In genomic region chr2:153668754-153669376, GRCm38 (mm10) we compare ENCODE assay signal across 9 mouse cellular contexts. TPM values are rescaled to one million over a fixed set of nuclear protein-coding genes. Genes with fewer than 3 reads are reported as not detected.
DNase-seq lines count a peak whose midpoint lies in the region; ATAC-seq and TF ChIP-seq lines count a peak whose summit lies in the region.
"Had no signal": no experiment of that assay in that cellular context is flagged by ENCODE, and none has a peak within 500 bp of the region (broad histone marks: within the 10 kb centered on the region; RNA-seq: fewer than 3 reads in every experiment).

No protein-coding gene starts in this region.

- WGBS in kidney, embryonic 14.5 days: 67% methylated on average over 7 of the region's 7 CpGs
- 62% methylated on average over 7 of the region's 7 CpGs for WGBS in kidney, embryonic 15.5 days
- 61% methylated on average over 7 of the region's 7 CpGs for WGBS in kidney, postnatal 0 days

- peaks cover 7% of the 10 kb centered on the region; the same call in 1 of the 2 replicates for H3K36me3 ChIP-seq in kidney, embryonic 14.5 days (ENCODE audit: control insufficient read depth, insufficient read depth, low read length)
- H3K36me3 ChIP-seq in kidney, embryonic 15.5 days: peaks cover 48% of the 10 kb centered on the region
- no peaks in the 10 kb centered on the region for H3K36me3 ChIP-seq in kidney, postnatal 0 days (ENCODE audit: insufficient read depth, low read length)

- no peak for DNase-seq in Patski (ENCODE audit: low read depth, low spot score)
- DNase-seq in kidney, postnatal 0 days (ENCODE audit: low spot score): peak; percentile 88
- peak; percentile 59 for DNase-seq in mesoderm, embryonic 11.5 days (ENCODE audit: low read depth, low spot score)
- DNase-seq in gastrocnemius, adult 8-10 months (ENCODE audit: low spot score in 2 of 2): no peak
- no peak for DNase-seq in gastrocnemius, postnatal 36 days

- H3K9me3 ChIP-seq in kidney, embryonic 14.5 days (ENCODE audit: control insufficient read depth, low read length): no peaks in the 10 kb centered on the region
- no peaks in the 10 kb centered on the region for H3K9me3 ChIP-seq in kidney, embryonic 15.5 days (replicated peaks)
- no peaks in the 10 kb centered on the region for H3K9me3 ChIP-seq in kidney, postnatal 0 days (replicated peaks; ENCODE audit: low read length)

- no peaks in the 10 kb centered on the region for H3K27me3 ChIP-seq in kidney, embryonic 14.5 days (ENCODE audit: control insufficient read depth, insufficient read depth, low read length)
- no peaks in the 10 kb centered on the region for H3K27me3 ChIP-seq in kidney, embryonic 15.5 days
- no peaks in the 10 kb centered on the region for H3K27me3 ChIP-seq in Patski
- H3K27me3 ChIP-seq in kidney, postnatal 0 days (ENCODE audit: insufficient read depth, low read length): no peaks in the 10 kb centered on the region

- H3K9ac ChIP-seq in kidney, embryonic 14.5 days (ENCODE audit: low read depth, low read length): no peak overlapping the region
- no peak overlapping the region for H3K9ac ChIP-seq in kidney, embryonic 15.5 days
- H3K9ac ChIP-seq in kidney, postnatal 0 days (ENCODE audit: low read depth, low read length): no peak overlapping the region

- no peak overlapping the region for H3K4me2 ChIP-seq in kidney, embryonic 14.5 days (replicated peaks; ENCODE audit: low read depth, low read length)
- no peak overlapping the region for H3K4me2 ChIP-seq in kidney, embryonic 15.5 days
- H3K4me2 ChIP-seq in kidney, postnatal 0 days (ENCODE audit: low read length): no peak overlapping the region

- TF ChIP-seq POLR2A in cortical plate, adult 2 months (IDR thresholded peaks at IDR 0.05; ENCODE audit: extremely low read depth, insufficient read depth, low read length): no peak

- POLR2A ChIA-PET in Patski (lab: Charles Lee): no interaction called here

- H3K27ac ChIP-seq in kidney, embryonic 14.5 days (ENCODE audit: low read depth, low read length): no peak overlapping the region
- no peak overlapping the region for H3K27ac ChIP-seq in kidney, embryonic 15.5 days
- H3K27ac ChIP-seq in cortical plate, adult 2 months (ENCODE audit: insufficient read depth, low read length): no peak overlapping the region
- no peak overlapping the region for H3K27ac ChIP-seq in kidney, postnatal 0 days

- H3K4me3 ChIP-seq in kidney, embryonic 14.5 days (ENCODE audit: low read length): no peak overlapping the region
- H3K4me3 ChIP-seq in kidney, embryonic 15.5 days (replicated peaks): no peak overlapping the region
- H3K4me3 ChIP-seq in cortical plate, adult 2 months (ENCODE audit: insufficient read depth, low read length): no peak overlapping the region
- H3K4me3 ChIP-seq in kidney, postnatal 0 days (replicated peaks; ENCODE audit: low read depth, low read length): no peak overlapping the region
- H3K4me3 ChIP-seq: erythroblast, embryonic 14.5 days had no signal

- intact Hi-C loops in gastrocnemius, postnatal 36 days (cut with DNase I): loop anchor here (2.0 to 5.0 kb wide), 2 partner anchors 178 to 262 kb away; no protein-coding TSS in a partner anchor

- 0 out of 2 replicates have a peak, but pooled peaks have one; percentile 60 for ATAC-seq in kidney, embryonic 14.5 days (ENCODE audit: low FRiP score, low TSS enrichment)
- ATAC-seq in kidney, embryonic 15.5 days (replicated peaks; ENCODE audit: low FRiP score): no peak
- peak; percentile 73 for ATAC-seq in Patski
- no peak for ATAC-seq in kidney, postnatal 0 days (replicated peaks; ENCODE audit: low FRiP score, low read depth)

- H3K4me1 ChIP-seq in kidney, embryonic 14.5 days (ENCODE audit: control insufficient read depth, insufficient read depth, low read length): no peaks in the 10 kb centered on the region
- no peaks in the 10 kb centered on the region for H3K4me1 ChIP-seq in kidney, embryonic 15.5 days
- H3K4me1 ChIP-seq in cortical plate, adult 2 months (ENCODE audit: control insufficient read depth, insufficient read depth, low read length): no peaks in the 10 kb centered on the region
- H3K4me1 ChIP-seq in kidney, postnatal 0 days (replicated peaks; ENCODE audit: insufficient read depth, low read length): no peaks in the 10 kb centered on the region

- CTCF ChIA-PET in Patski (lab: Charles Lee): interaction anchor here (0.8 to 1.4 kb wide), 5 partner anchors 11 to 284 kb away, joined by 3 to 4 read pairs (median 3); no protein-coding TSS in a partner anchor

- in situ Hi-C loops in Patski (cut with MboI; ENCODE audit: low pct_unique_long_range_greater_than_20kb): loop anchor here (5.0 to 10.0 kb wide), 2 partner anchors 178 to 256 kb away; no protein-coding TSS in a partner anchor

- TF ChIP-seq CTCF in Patski (IDR thresholded peaks at IDR 0.05): peak; percentile 63
- TF ChIP-seq CTCF in cortical plate, adult 2 months (IDR thresholded peaks at IDR 0.05; ENCODE audit: extremely low read depth, insufficient read depth, low read length): peak; percentile 55
- peak; percentile 87 for TF ChIP-seq CTCF in kidney, postnatal 0 days (IDR thresholded peaks at IDR 0.05; ENCODE audit: low read depth)

RNA-seq across cellular contexts. Expression of gene Dnmt3b, which starts 19.6 kb away (rescaled TPM):
- polyA plus RNA-seq in kidney, embryonic 14.5 days (2014; fragmentation: Nextera tagmentation; extraction: Ambion mirVana): 13.3 and 20.2 TPM in 2 replicates
- 15.7 and 16.5 TPM in 2 replicates for polyA plus RNA-seq in kidney, embryonic 15.5 days (2015; fragmentation: Nextera tagmentation; extraction: Ambion mirVana)
- 1.6 TPM for polyA plus RNA-seq in Patski (2021)
- polyA plus RNA-seq in cortical plate, adult 2 months (2012; rRNA removed): 0.96 and 1.0 TPM in 2 replicates
- polyA plus RNA-seq in kidney, postnatal 0 days (2015; fragmentation: Nextera tagmentation; extraction: Ambion mirVana): 9.4 and 10.5 TPM in 2 replicates
- under 1 TPM; 0.29 to 0.90 (median 0.49) TPM for total RNA-seq in gastrocnemius, adult 8-10 months (2022)
- total RNA-seq in gastrocnemius, postnatal 36 days (2021): under 1 TPM; 0.35 to 0.56 TPM

RNA-seq across cellular contexts. Expression of gene Dnmt3c, which starts 27.6 kb away (rescaled TPM):
- polyA plus RNA-seq in kidney, embryonic 14.5 days (2014; fragmentation: Nextera tagmentation; extraction: Ambion mirVana): not detected in 2 replicates
- not detected in 2 replicates for polyA plus RNA-seq in kidney, embryonic 15.5 days (2015; fragmentation: Nextera tagmentation; extraction: Ambion mirVana)
- polyA plus RNA-seq in Patski (2021): 0.05 TPM
- polyA plus RNA-seq in cortical plate, adult 2 months (2012; rRNA removed): 0.19 and 0.23 TPM in 2 replicates
- 0.06 TPM in 1 of 2 replicates, not detected in the other for polyA plus RNA-seq in kidney, postnatal 0 days (2015; fragmentation: Nextera tagmentation; extraction: Ambion mirVana)
- total RNA-seq in gastrocnemius, adult 8-10 months (2022): not detected
- total RNA-seq in gastrocnemius, postnatal 36 days (2021): not detected
- polyA plus RNA-seq: erythroblast, embryonic 14.5 days had no signal

RNA-seq across cellular contexts. Expression of gene Commd7, which starts 36.3 kb away (rescaled TPM):
- polyA plus RNA-seq in kidney, embryonic 14.5 days (2014; fragmentation: Nextera tagmentation; extraction: Ambion mirVana): 64.9 and 78.0 TPM in 2 replicates
- polyA plus RNA-seq in kidney, embryonic 15.5 days (2015; fragmentation: Nextera tagmentation; extraction: Ambion mirVana): 75.2 and 78.8 TPM in 2 replicates
- 36.7 TPM for polyA plus RNA-seq in Patski (2021)
- polyA plus RNA-seq in cortical plate, adult 2 months (2012; rRNA removed): 29.2 and 31.3 TPM in 2 replicates
- polyA plus RNA-seq in kidney, postnatal 0 days (2015; fragmentation: Nextera tagmentation; extraction: Ambion mirVana): 78.7 and 78.8 TPM in 2 replicates
- total RNA-seq in gastrocnemius, adult 8-10 months (2022): 10 to 100 TPM; 10.1 to 11.2 (median 10.2) TPM
- total RNA-seq in gastrocnemius, postnatal 36 days (2021): 10 to 100 TPM in 1 of 2 experiments, 1 to 10 TPM in 1; 9.9 to 10.3 TPM

Comparison
In these comparisons a context has a peak if more than half of its experiments do, and no peak if none do; other contexts are left out.
1. ATAC-seq: peak in kidney, embryonic 14.5 days (single experiment) and Patski (single experiment); none in kidney, embryonic 15.5 days (single experiment) and kidney, postnatal 0 days (single experiment).
2. DNase-seq: peak in kidney, postnatal 0 days (single experiment) and mesoderm, embryonic 11.5 days (single experiment); none in Patski (single experiment), gastrocnemius, adult 8-10 months (0 of 2) and gastrocnemius, postnatal 36 days (0 of 2).
3. Peak in every context shown above with its lines, with median percentiles within 50 percentile points of each other: CTCF ChIP-seq.